Mouse (Mus musculus): ENCODE measurements around the gene Srxn1.

Gene Srxn1

GRCm38 (mm10) chr2:152159487-152159886 lies 54.2 kb downstream of the Srxn1 start:
- DNase-seq (ENCODE audit: low read depth): no peak
